Mouse (Mus musculus): ENCODE results near the gene Iqgap2. TPM values are rescaled to one million over a fixed set of nuclear protein-coding genes. Genes with fewer than 3 reads are reported as not detected.

Gene Iqgap2
- total and polyA plus RNA-seq, 3 experiments = 0.08 to 0.14 (median 0.11) TPM

DNA sequence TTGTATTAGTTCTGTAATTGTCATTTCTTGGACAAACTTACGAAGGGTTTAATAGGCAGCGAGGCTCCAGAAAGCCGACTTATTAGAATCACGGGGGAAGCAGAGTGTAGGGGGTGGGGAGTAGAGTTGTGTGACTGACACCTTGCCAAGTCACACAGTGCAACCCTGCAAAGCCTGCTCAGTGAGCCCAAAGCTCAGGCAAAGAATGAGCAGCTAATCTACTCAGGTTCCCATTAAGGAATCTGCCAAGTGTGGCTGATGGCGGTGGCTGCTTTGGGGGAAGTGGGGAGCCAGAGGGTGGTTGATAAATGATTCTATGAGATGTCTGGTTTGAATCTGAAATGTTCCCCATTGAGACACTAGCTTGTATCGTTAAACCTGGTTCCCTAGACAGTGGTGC is 11.1 kb downstream of the Iqgap2 start:
- in situ Hi-C loops (cut with MboI; ENCODE audit: low pct_ligation_motif_present, low pct_unique_long_range_greater_than_20kb, low sequenced_read_pairs) (no loop called here), dilution Hi-C loops (cut with MboI; ENCODE audit: extremely low pct_ligation_motif_present, extremely low pct_unique_long_range_greater_than_20kb, low sequenced_read_pairs) (no loop called here)
- H3K27ac ChIP-seq (ENCODE audit: insufficient read depth, low read depth) = no peak overlapping the region
- DNase-seq (ENCODE audit: extremely low read depth) = no peak
- peaks cover 0 to 5% of the 10 kb centered on the region in 2 experiments; a peak in 2 of 4 replicates for H3K4me1 ChIP-seq (ENCODE audit: control insufficient read depth in 1 of 2, insufficient read depth in 2 of 2)
- H3K4me3 ChIP-seq (replicated peaks in 1 of 3; ENCODE audit: low read depth in 2 of 3, low read length in 2 of 3, poor library complexity in 1 of 3) = no peak overlapping the region
- no peaks in the 10 kb centered on the region for H3K9me3 ChIP-seq (replicated peaks; ENCODE audit: low read length)
- H3K36me3 ChIP-seq (replicated peaks in 1 of 2; ENCODE audit: control insufficient read depth in 1 of 2, insufficient read depth in 1 of 2, low read length in 1 of 2) = no peaks in the 10 kb centered on the region
- H3K27me3 ChIP-seq (replicated peaks) = peaks cover 2% of the 10 kb centered on the region
- no peak overlapping the region for H3K9ac ChIP-seq (ENCODE audit: insufficient read depth, low read depth)
- H3K79me2 ChIP-seq (replicated peaks; ENCODE audit: control insufficient read depth, extremely low read depth, insufficient read depth, poor library complexity, severe bottlenecking) = no peaks in the 10 kb centered on the region
- no peak overlapping the region for H3K4me2 ChIP-seq (ENCODE audit: insufficient read depth, low read depth, poor library complexity, severe bottlenecking)
- TF ChIP-seq MAX (IDR thresholded peaks at IDR 0.05; ENCODE audit: low read length) (no peak), CTCF (conservative IDR thresholded peaks at IDR 0.05 in 1 of 2, IDR thresholded peaks at IDR 0.05 in 1 of 2; ENCODE audit: low read depth in 2 of 2, low read length in 2 of 2) (no peak)

DNA sequence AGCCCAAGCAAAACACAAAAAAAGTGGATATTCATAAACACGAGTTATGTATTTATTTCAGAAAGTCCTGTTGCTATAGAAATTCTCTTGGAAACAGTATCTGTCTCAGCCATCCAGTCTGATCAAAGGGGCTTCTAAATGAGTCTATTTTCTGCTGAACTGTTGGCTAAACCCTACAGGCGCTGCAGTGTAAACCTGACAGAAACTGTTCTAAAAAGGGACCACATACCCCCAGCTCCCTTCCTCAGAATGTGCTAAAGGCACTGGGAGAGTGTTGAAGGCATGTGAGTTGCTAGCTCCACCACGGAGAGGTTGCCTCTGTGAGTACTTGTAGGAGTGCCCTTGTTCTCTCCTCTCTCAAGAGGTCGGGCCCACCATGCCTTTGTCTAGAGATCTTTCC is 19.7 kb downstream of the Iqgap2 start:
- Histone ChIP-seq H3K36me3 (replicated peaks in 1 of 2; ENCODE audit: control insufficient read depth in 1 of 2, insufficient read depth in 1 of 2, low read length in 1 of 2) (no peaks in the 10 kb centered on the region), H3K4me3 (replicated peaks in 1 of 3; ENCODE audit: low read depth in 2 of 3, low read length in 2 of 3, poor library complexity in 1 of 3) (no peak overlapping the region), H3K4me1 (ENCODE audit: control insufficient read depth in 1 of 2, insufficient read depth in 2 of 2) (peaks cover 0 to 10% of the 10 kb centered on the region in 2 experiments; a peak in 2 of 4 replicates), H3K9ac (ENCODE audit: insufficient read depth, low read depth) (no peak overlapping the region), H3K9me3 (replicated peaks; ENCODE audit: low read length) (no peaks in the 10 kb centered on the region), H3K27me3 (replicated peaks) (no peaks in the 10 kb centered on the region), H3K4me2 (ENCODE audit: insufficient read depth, low read depth, poor library complexity, severe bottlenecking) (no peak overlapping the region), H3K27ac (ENCODE audit: insufficient read depth, low read depth) (no peak overlapping the region), H3K79me2 (replicated peaks; ENCODE audit: control insufficient read depth, extremely low read depth, insufficient read depth, poor library complexity, severe bottlenecking) (no peaks in the 10 kb centered on the region)
- DNase-seq (ENCODE audit: extremely low read depth) = no peak
- TF ChIP-seq HCFC1 (IDR thresholded peaks at IDR 0.05; ENCODE audit: low read depth, low read length) (no peak), TCF12 (IDR thresholded peaks at IDR 0.05; ENCODE audit: low read depth, low read length) (no peak), MXI1 (IDR thresholded peaks at IDR 0.05; ENCODE audit: low read depth, low read length) (no peak), BHLHE40 (IDR thresholded peaks at IDR 0.05; ENCODE audit: low read depth, low read length) (no peak), ZKSCAN1 (IDR thresholded peaks at IDR 0.05; ENCODE audit: borderline replicate concordance, low read depth, low read length) (no peak), ZMIZ1 (IDR thresholded peaks at IDR 0.05; ENCODE audit: low read depth, low read length) (no peak), RAD21 (IDR thresholded peaks at IDR 0.05; ENCODE audit: low read depth, low read length) (no peak), JUND (conservative IDR thresholded peaks at IDR 0.05; ENCODE audit: low read depth, low read length) (no peak), SMC3 (IDR thresholded peaks at IDR 0.05; ENCODE audit: low read depth, low read length) (no peak), NELFE (IDR thresholded peaks at IDR 0.05; ENCODE audit: low read depth, low read length) (no peak), EP300 (IDR thresholded peaks at IDR 0.05; ENCODE audit: low read length) (no peak)
- dilution Hi-C loops (cut with MboI; ENCODE audit: extremely low pct_ligation_motif_present, extremely low pct_unique_long_range_greater_than_20kb, low sequenced_read_pairs) (no loop called here), in situ Hi-C loops (cut with MboI; ENCODE audit: low pct_ligation_motif_present, low pct_unique_long_range_greater_than_20kb, low sequenced_read_pairs) (no loop called here)

DNA sequence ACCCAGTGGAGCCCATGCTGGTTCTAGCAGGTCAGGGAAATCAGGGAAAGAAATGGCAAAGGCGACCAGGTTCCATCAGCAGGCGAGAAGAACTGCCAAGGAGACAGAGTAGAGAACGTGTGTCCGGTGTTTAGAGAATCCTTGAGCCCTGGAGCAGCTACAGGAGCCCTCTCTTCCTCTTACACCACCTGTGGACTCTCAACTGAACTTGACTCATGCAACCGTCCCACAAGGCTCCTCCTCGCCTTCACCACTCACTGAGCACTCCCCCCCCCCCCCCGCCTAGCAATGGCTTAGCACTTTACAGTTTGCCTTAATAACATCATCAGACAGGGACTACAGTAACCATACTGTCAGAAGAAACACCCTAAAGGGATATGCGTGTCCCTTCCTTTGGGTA is 21.1 kb downstream of the Iqgap2 start:
- TF ChIP-seq USF2 (conservative IDR thresholded peaks at IDR 0.05; ENCODE audit: low read depth, low read length) = no peak
- TF ChIP-seq CHD1 (IDR thresholded peaks at IDR 0.05; ENCODE audit: low read depth, low read length) = no peak
- no peak for TF ChIP-seq BHLHE40 (IDR thresholded peaks at IDR 0.05; ENCODE audit: low read depth, low read length)
- TF ChIP-seq EP300 (IDR thresholded peaks at IDR 0.05; ENCODE audit: low read length) = no peak
- TF ChIP-seq ELF1 (IDR thresholded peaks at IDR 0.05; ENCODE audit: low read depth, low read length) = no peak
- DNase-seq (ENCODE audit: extremely low read depth) = no peak
- Histone ChIP-seq H3K9ac (ENCODE audit: insufficient read depth, low read depth) (no peak overlapping the region), H3K79me2 (replicated peaks; ENCODE audit: control insufficient read depth, extremely low read depth, insufficient read depth, poor library complexity, severe bottlenecking) (no peaks in the 10 kb centered on the region), H3K27ac (ENCODE audit: insufficient read depth, low read depth) (no peak overlapping the region), H3K4me2 (ENCODE audit: insufficient read depth, low read depth, poor library complexity, severe bottlenecking) (no peak overlapping the region), H3K4me1 (ENCODE audit: control insufficient read depth in 1 of 2, insufficient read depth in 2 of 2) (peaks cover 0 to 10% of the 10 kb centered on the region in 2 experiments; a peak in 2 of 4 replicates), H3K4me3 (replicated peaks in 1 of 3; ENCODE audit: low read depth in 2 of 3, low read length in 2 of 3, poor library complexity in 1 of 3) (no peak overlapping the region), H3K36me3 (replicated peaks in 1 of 2; ENCODE audit: control insufficient read depth in 1 of 2, insufficient read depth in 1 of 2, low read length in 1 of 2) (no peaks in the 10 kb centered on the region), H3K27me3 (replicated peaks) (no peaks in the 10 kb centered on the region), H3K9me3 (replicated peaks; ENCODE audit: low read length) (no peaks in the 10 kb centered on the region)
- in situ Hi-C loops (cut with MboI; ENCODE audit: low pct_ligation_motif_present, low pct_unique_long_range_greater_than_20kb, low sequenced_read_pairs) = no loop called here
- dilution Hi-C loops (cut with MboI; ENCODE audit: extremely low pct_ligation_motif_present, extremely low pct_unique_long_range_greater_than_20kb, low sequenced_read_pairs) = no loop called here
